Mouse (Mus musculus): Measurements from ENCODE around the gene Cdc42bpg. TPM values are rescaled to one million over a fixed set of nuclear protein-coding genes. Genes with fewer than 3 reads are reported as not detected.
"Not testable (repeated sequence)": the region's sequence is repeated elsewhere in the genome, so short reads cannot be mapped to it uniquely, and the experiment has no call there.

The Cdc42bpg gene
- polyA plus RNA-seq, 1 experiment from 2014 or later, result 1.1 TPM

DNA sequence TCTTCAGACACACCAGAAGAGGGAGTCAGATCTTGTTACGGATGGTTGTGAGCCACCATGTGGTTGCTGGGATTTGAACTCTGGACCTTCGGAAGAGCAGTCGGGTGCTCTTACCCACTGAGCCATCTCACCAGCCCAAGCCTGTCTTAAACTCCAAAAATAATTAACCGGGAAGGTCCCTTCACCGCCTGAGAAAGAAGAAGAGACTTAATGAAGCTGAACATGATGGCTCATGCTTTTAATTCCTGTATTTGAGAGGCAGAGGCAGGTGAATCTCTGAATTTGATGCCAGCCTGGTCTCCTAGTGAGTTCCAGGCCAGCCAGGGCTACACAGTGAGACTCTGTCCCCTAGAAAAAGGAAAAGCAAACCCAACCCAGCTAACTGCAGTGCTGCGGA lies 15.5 kb upstream of the Cdc42bpg start:
- not testable (repeated sequence) for H3K4me3 ChIP-seq (ENCODE audit: low read length); ATAC-seq (ENCODE audit: low read depth); H3K27me3 ChIP-seq (ENCODE audit: control insufficient read depth, insufficient read depth, low read depth, low read length); H3K4me2 ChIP-seq (ENCODE audit: low read depth, low read length); H3K27ac ChIP-seq (ENCODE audit: low read length); H3K9ac ChIP-seq (ENCODE audit: low read length); H3K9me3 ChIP-seq (ENCODE audit: control insufficient read depth, low read length)
- Histone ChIP-seq H3K4me1 (replicated peaks; ENCODE audit: control insufficient read depth, insufficient read depth, low read length) (peaks cover 10% of the 10 kb centered on the region), H3K36me3 (ENCODE audit: control insufficient read depth, insufficient read depth, low read length) (peaks cover 10% of the 10 kb centered on the region)
- WGBS, result 94% methylated on average over 5 of the region's 6 CpGs

GRCm38 (mm10) chr19:6291117-6291781 lies 15.0 kb upstream of the Cdc42bpg start:
- 68% methylated on average over 10 of the region's 10 CpGs for WGBS
- ATAC-seq (ENCODE audit: low read depth), result peak; percentile 39; the same call in 1 of the 2 replicates
- peak overlapping the region; percentile 7; the same call in 1 of the 2 replicates for H3K27ac ChIP-seq (ENCODE audit: low read length)
- peaks cover 10% of the 10 kb centered on the region for H3K36me3 ChIP-seq (ENCODE audit: control insufficient read depth, insufficient read depth, low read length)
- H3K4me2 ChIP-seq (ENCODE audit: low read depth, low read length), result no peak overlapping the region
- H3K9me3 ChIP-seq (ENCODE audit: control insufficient read depth, low read length), result no peaks in the 10 kb centered on the region
- peaks cover 8% of the 10 kb centered on the region for H3K4me1 ChIP-seq (replicated peaks; ENCODE audit: control insufficient read depth, insufficient read depth, low read length)
- H3K4me3 ChIP-seq (ENCODE audit: low read length), result no peak overlapping the region
- no peaks in the 10 kb centered on the region for H3K27me3 ChIP-seq (ENCODE audit: control insufficient read depth, insufficient read depth, low read depth, low read length)
- no peak overlapping the region for H3K9ac ChIP-seq (ENCODE audit: low read length)

GRCm38 (mm10) chr19:6292262-6292661 lies 14.0 kb upstream of the Cdc42bpg start:
- 83% methylated on average over 5 of the region's 5 CpGs for WGBS
- H3K9me3 ChIP-seq (ENCODE audit: control insufficient read depth, low read length), result no peaks in the 10 kb centered on the region
- no peak for ATAC-seq (ENCODE audit: low read depth)
- H3K27ac ChIP-seq (ENCODE audit: low read length), result no peak overlapping the region
- H3K4me3 ChIP-seq (ENCODE audit: low read length), result no peak overlapping the region
- H3K4me2 ChIP-seq (ENCODE audit: low read depth, low read length), result no peak overlapping the region
- no peaks in the 10 kb centered on the region for H3K27me3 ChIP-seq (ENCODE audit: control insufficient read depth, insufficient read depth, low read depth, low read length)
- H3K4me1 ChIP-seq (replicated peaks; ENCODE audit: control insufficient read depth, insufficient read depth, low read length), result no peaks in the 10 kb centered on the region; the same call in 1 of the 2 replicates
- H3K9ac ChIP-seq (ENCODE audit: low read length), result no peak overlapping the region
- H3K36me3 ChIP-seq (ENCODE audit: control insufficient read depth, insufficient read depth, low read length), result peaks cover 10% of the 10 kb centered on the region

DNA sequence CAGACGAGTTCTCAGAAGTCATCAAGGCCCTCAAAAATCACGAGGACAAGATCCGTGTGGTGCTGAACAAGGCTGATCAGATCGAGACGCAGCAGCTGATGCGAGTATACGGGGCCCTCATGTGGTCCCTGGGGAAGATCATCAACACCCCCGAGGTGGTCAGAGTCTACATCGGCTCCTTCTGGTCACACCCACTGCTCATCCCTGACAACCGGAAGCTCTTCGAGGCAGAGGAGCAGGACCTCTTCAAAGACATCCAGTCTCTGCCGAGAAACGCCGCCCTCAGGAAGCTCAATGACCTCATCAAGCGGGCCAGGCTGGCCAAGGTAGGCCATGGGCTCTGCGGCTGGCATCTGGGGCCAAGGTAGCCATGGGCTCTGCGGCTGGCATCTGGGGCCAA lies 12.0 kb upstream of the Cdc42bpg start:
- no peak overlapping the region for H3K4me3 ChIP-seq (ENCODE audit: low read length)
- no peak for ATAC-seq (ENCODE audit: low read depth)
- peaks cover 1% of the 10 kb centered on the region; the same call in 1 of the 2 replicates for H3K4me1 ChIP-seq (replicated peaks; ENCODE audit: control insufficient read depth, insufficient read depth, low read length)
- no peaks in the 10 kb centered on the region for H3K9me3 ChIP-seq (ENCODE audit: control insufficient read depth, low read length)
- H3K36me3 ChIP-seq (ENCODE audit: control insufficient read depth, insufficient read depth, low read length), result peaks cover 24% of the 10 kb centered on the region
- H3K4me2 ChIP-seq (ENCODE audit: low read depth, low read length), result no peak overlapping the region
- no peak overlapping the region for H3K27ac ChIP-seq (ENCODE audit: low read length)
- no peaks in the 10 kb centered on the region for H3K27me3 ChIP-seq (ENCODE audit: control insufficient read depth, insufficient read depth, low read depth, low read length)
- WGBS, result 89% methylated on average over 17 of the region's 17 CpGs
- no peak overlapping the region for H3K9ac ChIP-seq (ENCODE audit: low read length)

DNA sequence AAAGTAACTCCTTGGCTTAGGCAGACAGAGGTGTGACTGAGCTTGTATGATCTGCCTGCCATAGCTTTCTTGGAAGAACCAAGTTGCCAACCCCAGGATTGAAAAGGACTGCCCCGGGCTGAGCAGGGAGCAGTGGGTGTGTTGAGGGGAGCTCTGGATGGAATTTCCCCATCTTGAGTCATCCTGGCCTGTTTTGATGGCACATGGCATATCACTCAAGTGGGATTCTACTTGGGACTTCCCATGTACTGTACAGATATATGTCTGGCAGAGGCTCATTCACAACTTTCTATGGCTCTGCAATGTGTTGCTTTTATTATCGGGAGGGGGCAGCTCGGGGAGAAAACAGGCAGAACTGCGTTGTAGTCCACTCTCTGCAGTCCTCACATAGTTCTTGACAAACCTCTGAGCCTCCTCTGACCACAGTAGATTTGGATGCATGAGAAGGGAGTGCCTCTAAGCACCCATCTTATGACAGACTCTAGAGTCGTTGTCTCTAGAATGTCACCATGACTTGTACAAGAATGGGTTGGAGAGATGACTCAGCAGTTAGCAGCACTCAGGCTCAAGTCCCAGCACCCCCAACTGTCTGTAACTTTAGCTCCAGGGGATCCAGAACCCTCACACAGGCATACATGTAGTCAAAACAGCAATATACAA lies 9.6 kb upstream of the Cdc42bpg start:
- ATAC-seq (ENCODE audit: low read depth), result no peak
- no peak overlapping the region for H3K4me2 ChIP-seq (ENCODE audit: low read depth, low read length)
- 87% methylated on average over 5 of the region's 5 CpGs for WGBS

GRCm38 (mm10) chr19:6297641-6298040 lies 8.6 kb upstream of the Cdc42bpg start:
- Histone ChIP-seq H3K27ac (ENCODE audit: low read length) (no peak overlapping the region), H3K36me3 (ENCODE audit: control insufficient read depth, insufficient read depth, low read length) (peaks cover 24% of the 10 kb centered on the region), H3K9ac (ENCODE audit: low read length) (no peak overlapping the region), H3K4me3 (ENCODE audit: low read length) (no peak overlapping the region), H3K9me3 (ENCODE audit: control insufficient read depth, low read length) (no peaks in the 10 kb centered on the region), H3K4me1 (replicated peaks; ENCODE audit: control insufficient read depth, insufficient read depth, low read length) (peaks cover 7% of the 10 kb centered on the region; the same call in 1 of the 2 replicates), H3K4me2 (ENCODE audit: low read depth, low read length) (no peak overlapping the region), H3K27me3 (ENCODE audit: control insufficient read depth, insufficient read depth, low read depth, low read length) (no peaks in the 10 kb centered on the region)
- no peak for ATAC-seq (ENCODE audit: low read depth)
- WGBS, result 82% methylated on average over 9 of the region's 9 CpGs

More for the DNA sequence above, 9.6 kb upstream of the Cdc42bpg start:
- Histone ChIP-seq H3K4me1 (replicated peaks; ENCODE audit: control insufficient read depth, insufficient read depth, low read length) (peaks cover 7% of the 10 kb centered on the region; the same call in 1 of the 2 replicates), H3K27ac (ENCODE audit: low read length) (no peak overlapping the region), H3K4me3 (ENCODE audit: low read length) (no peak overlapping the region), H3K9me3 (ENCODE audit: control insufficient read depth, low read length) (no peaks in the 10 kb centered on the region), H3K9ac (ENCODE audit: low read length) (no peak overlapping the region), H3K36me3 (ENCODE audit: control insufficient read depth, insufficient read depth, low read length) (peaks cover 24% of the 10 kb centered on the region), H3K27me3 (ENCODE audit: control insufficient read depth, insufficient read depth, low read depth, low read length) (no peaks in the 10 kb centered on the region)

GRCm38 (mm10) chr19:6299003-6299402 lies 7.3 kb upstream of the Cdc42bpg start:
- Histone ChIP-seq H3K9ac (ENCODE audit: low read length) (no peak overlapping the region), H3K27me3 (ENCODE audit: control insufficient read depth, insufficient read depth, low read depth, low read length) (no peaks in the 10 kb centered on the region), H3K4me1 (replicated peaks; ENCODE audit: control insufficient read depth, insufficient read depth, low read length) (peaks cover 7% of the 10 kb centered on the region; the same call in 1 of the 2 replicates), H3K27ac (ENCODE audit: low read length) (peak overlapping the region; percentile 86), H3K4me2 (ENCODE audit: low read depth, low read length) (no peak overlapping the region), H3K36me3 (ENCODE audit: control insufficient read depth, insufficient read depth, low read length) (peaks cover 21% of the 10 kb centered on the region), H3K9me3 (ENCODE audit: control insufficient read depth, low read length) (no peaks in the 10 kb centered on the region), H3K4me3 (ENCODE audit: low read length) (no peak overlapping the region)
- ATAC-seq (ENCODE audit: low read depth), result no peak
- WGBS, result 68% methylated on average over 4 of the region's 4 CpGs

DNA sequence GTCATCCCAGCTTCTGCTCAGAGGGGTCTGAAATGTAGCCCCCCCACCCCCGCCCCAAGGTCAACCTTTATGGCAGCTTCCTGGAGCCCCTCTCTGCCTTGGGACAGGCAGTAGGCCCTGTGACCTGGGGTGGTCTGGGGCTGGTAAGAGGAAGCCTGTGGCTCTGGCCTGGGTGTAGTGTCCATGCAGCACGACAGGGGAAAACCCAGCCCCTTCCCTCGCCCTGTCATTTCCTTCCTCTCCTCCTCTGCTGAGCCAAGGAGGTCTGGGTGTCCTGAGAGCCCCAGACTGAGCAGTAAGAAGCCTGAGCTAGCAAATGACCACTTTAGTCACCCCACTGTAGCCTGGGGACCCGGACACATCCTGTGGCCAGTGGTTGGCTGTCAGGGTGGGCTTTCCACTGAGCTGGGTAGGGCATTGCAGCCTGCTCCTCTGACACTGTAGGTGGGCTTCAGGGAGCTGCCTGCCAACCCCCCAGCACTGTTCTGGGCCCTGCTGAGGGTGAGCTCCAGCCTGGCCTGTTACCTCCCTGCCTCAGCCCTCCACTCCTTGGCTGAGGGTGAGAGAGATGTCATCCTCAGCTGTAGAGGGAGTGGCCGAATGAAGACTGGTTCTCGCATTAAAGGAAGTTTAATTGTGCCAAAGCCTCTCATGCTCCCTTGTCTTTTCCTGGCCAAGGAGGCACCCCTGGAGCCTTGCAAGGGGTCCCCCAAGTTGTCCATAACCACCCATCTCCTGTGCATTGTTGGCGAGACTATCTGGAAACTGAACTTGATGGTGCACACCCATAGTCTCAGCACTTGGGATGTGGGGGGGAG lies 6.6 kb upstream of the Cdc42bpg start:
- Histone ChIP-seq H3K4me1 (replicated peaks; ENCODE audit: control insufficient read depth, insufficient read depth, low read length) (peaks cover 7% of the 10 kb centered on the region; the same call in 1 of the 2 replicates), H3K27me3 (ENCODE audit: control insufficient read depth, insufficient read depth, low read depth, low read length) (no peaks in the 10 kb centered on the region), H3K36me3 (ENCODE audit: control insufficient read depth, insufficient read depth, low read length) (peaks cover 21% of the 10 kb centered on the region), H3K4me3 (ENCODE audit: low read length) (no peak overlapping the region), H3K4me2 (ENCODE audit: low read depth, low read length) (no peak overlapping the region), H3K9me3 (ENCODE audit: control insufficient read depth, low read length) (no peaks in the 10 kb centered on the region), H3K27ac (ENCODE audit: low read length) (peak overlapping the region; percentile 86), H3K9ac (ENCODE audit: low read length) (no peak overlapping the region)
- WGBS, result 67% methylated on average over 7 of the region's 7 CpGs
- ATAC-seq (ENCODE audit: low read depth), result peak; percentile 37; the same call in 1 of the 2 replicates

- H3K27me3 ChIP-seq (ENCODE audit: control insufficient read depth, insufficient read depth, low read depth, low read length), result no peaks in the 10 kb centered on the region
- no peaks in the 10 kb centered on the region for H3K9me3 ChIP-seq (ENCODE audit: control insufficient read depth, low read length)
- no peak overlapping the region for H3K4me3 ChIP-seq (ENCODE audit: low read length)
- 36% methylated on average over 7 of the region's 7 CpGs for WGBS
- peaks cover 7% of the 10 kb centered on the region; the same call in 1 of the 2 replicates for H3K4me1 ChIP-seq (replicated peaks; ENCODE audit: control insufficient read depth, insufficient read depth, low read length)
- peaks cover 14% of the 10 kb centered on the region for H3K36me3 ChIP-seq (ENCODE audit: control insufficient read depth, insufficient read depth, low read length)
- H3K4me2 ChIP-seq (ENCODE audit: low read depth, low read length), result no peak overlapping the region
- peak; percentile 53 for ATAC-seq (ENCODE audit: low read depth)
- no peak overlapping the region for H3K9ac ChIP-seq (ENCODE audit: low read length)
- peak overlapping the region; percentile 86 for H3K27ac ChIP-seq (ENCODE audit: low read length)
Observed at GRCm38 (mm10) chr19:6300402-6300841, 5.8 kb upstream of the Cdc42bpg start.

Measured in lung, embryonic 16.5 days (tissue).